Mouse (Mus musculus) kidney, postnatal 25 days (tissue): ENCODE measurements around the gene Nfatc3.
A peak's percentile ranks its signal among the peaks of the same experiment; 100 is the strongest.

Source experiments
- DNase-seq, 2 experiments: peaks; one replicate each; pipeline ENCODE4 v3.0.0; 2021; ENCODE audit warnings: mixed read lengths in 2 of 2

Nfatc3 gene

DNA sequence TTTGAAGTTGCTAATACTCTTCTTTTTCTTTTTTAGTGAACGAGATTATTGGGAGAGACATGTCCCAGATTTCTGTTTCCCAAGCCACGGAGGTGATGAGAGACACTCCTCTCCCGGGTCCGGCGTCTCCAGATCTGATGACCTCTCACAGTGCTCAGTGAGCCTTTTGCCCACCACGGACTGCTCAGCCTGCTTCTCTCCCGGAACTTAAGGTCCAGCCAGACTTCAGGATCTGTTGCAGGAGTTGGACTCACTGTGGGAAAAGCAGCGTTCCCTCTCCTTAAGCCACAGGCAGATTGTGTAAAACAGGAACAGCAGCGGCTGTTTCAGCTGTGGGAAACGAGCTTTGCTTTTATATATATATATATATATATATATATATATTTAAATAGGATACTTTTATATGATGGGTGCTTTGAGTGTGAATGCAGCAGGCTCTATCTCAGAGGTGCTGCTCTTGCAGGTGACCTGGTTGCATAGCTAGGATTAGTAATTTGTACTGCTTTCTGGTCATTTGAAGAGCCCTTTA, 69.3 kb downstream of the Nfatc3 start:
- DNase-seq, result peak; percentile 31 to 64

DNA sequence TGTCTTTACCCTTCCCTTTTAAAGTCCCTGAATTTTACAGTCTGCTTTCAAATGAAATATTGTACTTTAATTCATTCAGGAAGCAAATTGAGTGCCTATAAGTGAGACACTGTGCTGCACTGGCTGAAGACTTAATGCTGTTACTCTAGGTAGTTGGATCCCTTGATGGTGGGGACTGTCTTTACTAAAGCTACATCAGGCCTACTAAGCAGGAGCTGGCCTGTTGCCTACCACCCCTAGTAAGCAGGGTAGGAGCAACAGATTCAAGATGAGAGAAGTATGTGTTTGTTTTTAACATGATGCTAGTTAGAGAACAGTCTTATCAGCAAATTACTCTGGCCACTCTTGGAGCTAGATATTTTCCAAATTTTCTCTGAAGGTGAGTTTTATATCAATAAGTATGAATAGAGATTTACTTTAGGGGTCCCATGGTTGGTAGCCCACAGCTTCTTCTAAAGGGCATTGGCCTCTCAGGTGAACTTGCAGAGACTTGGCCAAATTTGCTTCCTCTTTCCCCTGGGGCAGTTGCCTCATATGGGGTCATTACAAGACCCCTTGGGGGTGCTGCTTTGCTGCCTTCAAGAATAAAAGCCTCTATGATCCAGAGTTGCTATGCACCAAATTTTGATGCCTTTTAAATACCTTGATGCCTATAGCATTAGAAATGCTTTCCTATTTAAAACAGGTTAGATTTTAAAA, 70.7 kb downstream of the Nfatc3 start:
- peak in 1 of 2 experiments; percentile 54 for DNase-seq

DNA sequence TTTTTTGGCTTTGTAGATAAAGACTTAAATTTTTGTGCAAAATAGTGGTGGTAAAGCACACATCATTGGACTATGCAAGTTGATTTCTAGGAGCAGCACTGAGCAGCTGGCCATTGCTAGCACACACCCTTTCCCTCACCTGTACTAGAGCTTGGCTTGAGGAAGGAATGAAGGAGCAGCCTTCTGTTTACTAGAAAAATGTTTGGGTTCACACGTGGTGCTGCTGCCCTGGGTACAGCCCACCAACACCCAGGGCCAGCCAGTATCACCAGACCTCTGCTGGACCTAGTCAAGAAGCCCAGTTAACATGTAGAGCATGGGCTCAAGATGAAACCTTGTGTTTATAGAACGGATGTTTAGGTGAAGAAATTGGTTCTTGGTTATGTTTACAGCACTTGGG, 71.4 kb downstream of the Nfatc3 start:
- peak in 1 of 2 experiments; percentile 48 for DNase-seq

DNA sequence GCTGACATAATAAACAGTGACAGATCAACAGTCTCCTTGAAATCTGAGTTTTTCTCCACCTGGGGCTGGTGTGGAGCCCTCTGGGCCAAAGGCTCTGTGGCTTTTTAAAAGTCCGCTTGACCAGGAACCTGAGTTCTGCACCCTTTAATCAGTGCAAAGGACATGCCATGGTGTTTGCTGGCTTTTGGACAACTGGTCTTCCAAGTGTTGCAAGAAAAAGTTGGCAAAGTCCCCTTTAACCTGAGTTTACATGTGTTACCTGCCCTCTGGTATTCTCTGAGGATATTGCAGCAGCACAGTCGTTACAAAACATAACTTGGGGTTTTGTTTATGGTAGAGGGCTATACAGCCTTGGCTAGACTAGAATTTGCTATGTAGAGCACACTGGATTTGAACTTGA, 71.9 kb downstream of the Nfatc3 start:
- peak in 1 of 2 experiments; percentile 34 for DNase-seq

DNA sequence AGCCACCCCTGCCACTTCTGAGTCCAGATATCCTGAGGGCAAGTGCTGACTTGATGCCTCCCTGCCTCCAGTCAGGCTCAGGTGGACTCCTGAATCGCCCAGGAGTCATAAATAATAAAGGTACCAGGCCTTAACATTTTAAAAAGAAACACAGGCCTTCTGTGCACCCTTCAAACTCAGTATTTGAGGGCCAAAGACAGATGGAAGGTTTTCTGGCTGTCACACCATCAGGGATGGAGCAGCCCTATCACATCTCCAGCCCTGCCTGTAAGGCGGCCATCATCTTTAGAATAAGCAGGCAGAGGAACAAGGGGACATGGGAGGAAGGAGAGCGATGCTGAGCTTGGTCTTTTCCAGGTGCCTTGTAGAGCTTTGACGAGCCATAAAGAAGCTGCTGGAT, 72.4 kb downstream of the Nfatc3 start:
- DNase-seq, result no peak

DNA sequence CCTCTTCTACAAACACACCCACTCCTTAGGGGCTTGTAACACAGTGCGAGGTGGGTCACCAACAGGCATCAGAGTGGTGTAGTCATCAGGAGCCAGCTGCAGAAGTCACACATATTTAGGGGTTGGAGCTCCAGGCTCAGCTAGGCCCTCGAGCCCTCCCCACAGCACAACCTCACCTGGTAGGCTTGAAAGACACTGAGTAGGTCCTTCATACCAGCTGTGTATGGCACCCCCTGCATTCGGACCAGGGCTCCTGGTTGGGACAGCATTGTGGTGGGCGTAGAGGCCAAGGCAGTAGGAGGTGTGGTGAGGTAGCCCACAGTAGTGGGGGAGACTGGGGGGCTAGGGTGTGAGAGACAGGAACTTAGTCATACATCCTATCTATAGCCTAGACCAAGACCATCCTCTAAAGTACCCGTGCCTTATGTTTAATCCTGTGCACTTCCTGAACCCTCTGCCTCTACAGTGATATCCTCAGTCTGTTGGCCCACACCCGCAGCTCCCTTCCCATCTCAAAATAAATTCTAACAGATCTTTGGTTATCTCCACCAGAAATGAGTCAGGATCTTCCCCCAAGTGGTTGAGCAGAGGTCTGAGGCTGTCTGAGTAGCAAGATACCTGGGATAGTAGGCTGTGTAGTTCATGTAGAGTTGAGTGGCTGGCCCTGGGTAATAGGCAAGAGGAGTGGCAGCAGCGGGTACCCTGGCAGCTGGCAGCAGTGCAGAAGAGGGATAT, 73.0 kb downstream of the Nfatc3 start:
- DNase-seq, result no peak

DNA sequence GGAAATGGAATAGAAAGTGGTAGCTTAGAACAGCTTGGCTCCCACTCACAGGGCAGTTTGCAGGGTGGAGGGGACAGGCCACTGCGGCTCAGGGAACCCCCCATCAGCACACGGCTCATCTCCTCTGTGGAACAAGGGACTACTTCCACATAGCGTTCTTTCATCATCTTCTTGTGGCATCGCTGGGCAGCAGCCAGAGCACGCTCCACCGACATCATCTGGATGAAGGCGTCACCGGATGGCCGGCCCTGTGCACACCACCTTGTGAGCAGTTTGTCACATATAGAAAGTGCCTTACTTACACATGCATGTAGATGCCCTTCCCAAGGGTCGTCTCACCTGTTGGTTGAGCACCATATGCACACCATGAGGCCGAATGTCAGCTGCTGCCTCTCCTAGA, 73.7 kb downstream of the Nfatc3 start:
- DNase-seq, result no peak

DNA sequence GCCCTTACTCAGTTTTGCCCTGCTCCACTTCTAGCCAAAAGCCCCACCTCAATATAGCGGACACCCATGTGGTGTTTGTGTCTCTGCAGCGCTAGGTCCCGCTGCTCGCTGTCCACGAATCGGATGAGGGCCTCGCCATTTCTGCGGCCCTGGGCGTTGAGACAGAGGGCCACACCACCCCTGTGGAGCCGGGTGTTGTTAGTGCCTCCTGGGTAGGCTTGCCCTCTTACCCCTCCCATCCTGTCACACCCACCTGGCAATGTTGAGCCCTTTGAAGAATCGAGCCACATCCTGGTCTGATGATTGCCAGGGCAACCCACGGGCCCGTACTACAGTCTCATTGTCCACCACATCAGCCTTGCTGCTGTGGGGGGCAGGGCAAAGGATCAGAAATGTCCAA, 74.9 kb downstream of the Nfatc3 start:
- DNase-seq, result peak in 1 of 2 experiments; percentile 48

DNA sequence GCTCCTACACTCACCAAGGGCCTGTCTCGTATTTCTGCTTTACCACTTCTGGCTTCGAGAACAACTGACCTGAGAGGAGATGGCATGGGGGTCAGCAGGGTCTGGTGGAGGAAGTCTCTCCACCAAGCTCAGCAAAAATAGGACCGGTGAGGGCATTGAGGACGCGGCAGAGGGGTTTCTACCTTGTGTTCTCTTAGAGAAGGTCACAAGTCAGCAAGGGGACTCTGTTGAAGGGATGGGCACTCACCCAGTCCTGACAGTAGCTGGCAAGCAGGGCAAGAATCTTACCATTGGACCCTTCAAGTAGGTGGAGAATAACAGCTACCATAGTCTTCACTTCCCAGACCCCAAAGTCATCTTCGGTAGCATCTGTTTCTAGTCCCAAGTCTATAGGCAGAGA, 75.3 kb downstream of the Nfatc3 start:
- peak in 1 of 2 experiments; percentile 45 for DNase-seq

DNA sequence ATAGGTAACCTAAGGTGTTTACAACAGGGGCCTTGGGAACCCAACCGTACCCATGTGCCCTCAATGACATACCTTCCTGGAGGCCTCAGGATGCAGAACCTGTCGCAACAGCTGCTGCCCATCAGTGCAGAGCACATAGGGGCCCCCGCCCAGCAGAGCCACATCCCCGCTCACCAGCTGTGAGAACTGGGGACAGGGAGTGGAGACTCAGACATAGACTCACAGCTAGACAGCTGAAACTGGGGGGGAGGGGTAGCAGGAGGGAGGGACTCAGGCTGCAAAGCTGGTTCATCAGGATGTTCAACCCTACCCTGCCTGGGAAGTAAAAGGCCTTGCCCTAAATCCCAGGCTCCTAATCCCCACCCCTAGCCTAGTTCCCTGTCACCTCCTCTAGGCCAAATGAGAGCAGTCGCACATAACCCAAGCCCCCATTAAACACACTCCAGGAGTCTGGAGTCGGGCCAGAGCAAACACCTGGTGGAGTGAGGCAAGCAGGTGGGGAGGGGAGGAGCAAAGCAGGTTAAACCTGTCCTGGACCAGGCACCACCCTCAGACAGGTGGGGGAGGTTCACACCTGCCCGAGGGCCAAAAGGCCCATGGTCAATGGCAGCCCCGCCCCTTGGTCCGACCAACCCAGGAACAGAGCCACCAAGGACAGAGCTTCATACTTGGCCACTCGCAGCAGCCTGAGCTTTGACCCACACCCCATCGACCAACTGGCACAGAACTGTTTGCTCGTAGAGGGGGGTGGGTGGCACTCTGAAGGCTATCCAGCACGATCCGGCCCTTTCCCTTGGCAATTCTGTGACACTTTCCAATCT, 76.3 kb downstream of the Nfatc3 start:
- DNase-seq, result peak; percentile 94 to 99

DNA sequence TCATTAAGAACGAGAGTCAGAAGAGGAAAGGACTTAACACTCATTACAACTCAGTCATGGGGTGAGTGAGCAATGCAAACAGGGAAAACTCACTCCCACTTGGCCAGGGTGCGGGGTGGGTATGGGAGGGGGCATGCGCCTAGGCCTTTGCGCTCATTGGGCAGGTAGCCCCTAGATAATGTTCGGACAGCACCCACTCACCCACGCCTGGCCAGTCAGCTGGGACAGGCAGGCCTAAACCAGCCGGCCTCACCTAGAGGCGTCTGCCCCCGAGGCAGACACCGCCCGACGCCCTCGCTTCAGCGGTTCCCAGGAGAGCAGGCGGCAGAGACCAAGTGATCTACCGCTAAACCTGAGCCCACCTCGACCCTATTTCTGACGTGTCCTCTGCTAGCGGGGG, 77.0 kb downstream of the Nfatc3 start:
- DNase-seq, result peak; percentile 46 to 87

DNA sequence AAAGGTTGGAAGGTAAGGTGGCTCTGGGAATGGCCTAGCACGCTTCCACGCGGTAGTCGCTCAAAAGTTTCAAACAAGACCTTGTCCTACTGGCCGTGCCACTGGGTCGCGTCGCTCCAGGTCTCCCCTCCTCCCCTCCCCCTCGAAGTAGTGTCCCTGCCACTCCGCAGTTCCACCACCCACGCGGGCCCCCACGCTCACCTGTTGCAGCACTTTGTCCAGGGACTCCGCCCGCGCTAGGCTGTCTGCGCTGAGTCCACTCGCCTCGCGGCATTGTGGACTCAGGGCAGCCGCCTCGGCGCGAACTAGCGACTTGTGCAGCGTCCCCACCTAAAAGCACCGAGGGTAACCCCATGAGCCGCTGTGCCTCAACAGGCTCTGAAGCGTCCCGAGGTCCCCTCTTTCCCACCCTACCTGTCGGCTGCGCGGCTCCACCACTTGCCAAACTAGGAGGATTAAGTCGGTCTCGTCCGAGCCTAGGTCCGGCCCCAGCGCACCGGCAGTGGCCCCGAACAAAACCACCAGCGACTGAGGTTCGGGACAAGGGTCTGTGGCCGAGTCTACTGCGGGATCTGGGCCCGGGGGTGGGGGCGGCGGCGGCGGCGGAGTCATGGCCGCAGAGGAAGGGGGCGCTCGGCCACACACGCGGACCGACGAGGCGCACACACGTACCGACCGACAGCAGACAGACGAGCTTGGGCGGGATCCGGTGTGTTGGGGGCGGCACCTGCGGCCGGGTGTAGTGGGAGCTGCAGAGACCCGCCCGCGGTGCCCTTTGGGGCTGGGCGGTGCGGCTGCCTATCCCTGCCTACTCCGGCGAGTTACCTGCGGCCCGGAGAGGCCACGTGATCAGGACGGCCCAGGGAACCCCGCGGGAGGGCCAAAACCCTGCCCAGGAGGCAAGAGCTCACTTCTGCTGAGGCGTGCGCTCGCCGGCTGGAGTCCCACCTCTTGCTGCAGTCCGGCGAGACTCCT, 77.8 kb downstream of the Nfatc3 start, which contains the start of gene Esrp2:
Gene Esrp2, minus strand, starts transcription at position 819 of the 975 bp plus-strand sequence.
- peak; percentile 89 to 98 for DNase-seq

DNA sequence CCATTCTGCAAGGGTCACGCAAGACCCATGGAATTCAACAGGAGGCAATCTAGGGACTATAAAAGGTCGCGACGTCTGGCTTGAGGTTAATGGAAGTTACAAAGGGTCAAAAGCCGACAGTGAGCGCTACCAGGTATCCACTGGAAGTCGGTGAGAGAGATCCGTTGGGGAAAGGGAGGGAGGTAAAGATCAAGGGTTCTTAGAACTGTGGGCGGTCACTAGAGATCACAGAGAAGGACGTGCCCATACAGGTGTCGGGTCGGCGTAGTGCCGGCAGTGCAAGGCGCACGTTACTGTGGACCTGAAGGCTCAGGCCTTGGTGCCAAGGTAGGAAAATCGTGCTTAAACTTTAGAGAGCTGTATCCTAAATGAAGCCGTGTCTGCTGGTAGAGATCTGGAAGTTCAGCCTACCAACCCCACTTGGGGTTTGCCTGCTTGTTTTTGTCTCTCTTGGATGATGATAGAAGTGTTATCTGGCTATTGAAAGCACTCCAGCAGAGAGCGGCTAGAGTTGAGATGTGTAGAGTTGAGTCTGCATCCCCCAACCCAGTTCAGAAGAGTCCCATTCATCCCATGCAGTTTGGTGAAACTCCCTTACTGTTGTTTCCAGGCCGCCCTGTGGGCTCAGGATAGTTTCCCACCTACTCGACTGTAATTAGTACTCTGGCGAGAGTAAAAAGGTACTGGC, 78.7 kb downstream of the Nfatc3 start:
- DNase-seq, result peak; percentile 27 to 70

DNA sequence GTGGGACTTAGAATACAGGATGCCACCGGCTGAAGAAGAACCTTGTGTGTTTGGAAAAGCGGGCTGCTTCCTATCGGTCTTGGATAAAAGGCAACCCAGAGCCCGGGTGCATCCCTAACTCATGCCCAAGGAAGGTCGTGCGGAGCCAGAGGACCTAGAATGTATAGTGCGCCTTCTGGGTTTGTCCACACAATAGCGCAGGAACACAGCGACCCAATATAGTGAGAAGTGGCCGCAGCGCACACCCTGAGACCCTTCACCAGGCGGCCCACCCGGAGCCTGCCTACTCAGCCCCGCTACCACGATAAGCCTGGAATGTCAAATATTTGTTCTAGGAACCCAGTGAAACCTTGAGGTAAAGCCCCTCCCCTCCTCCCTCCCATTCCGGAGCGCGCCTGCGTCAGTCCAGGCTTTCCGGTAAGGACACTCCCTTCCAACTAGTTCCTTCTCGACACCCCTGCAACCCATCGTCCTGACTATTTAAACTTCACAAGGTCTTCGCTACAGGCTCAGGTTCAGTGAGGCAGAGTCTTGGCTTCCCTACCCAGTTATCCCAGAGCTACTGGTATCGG, 79.4 kb downstream of the Nfatc3 start:
- DNase-seq, result peak; percentile 80 to 88

DNA sequence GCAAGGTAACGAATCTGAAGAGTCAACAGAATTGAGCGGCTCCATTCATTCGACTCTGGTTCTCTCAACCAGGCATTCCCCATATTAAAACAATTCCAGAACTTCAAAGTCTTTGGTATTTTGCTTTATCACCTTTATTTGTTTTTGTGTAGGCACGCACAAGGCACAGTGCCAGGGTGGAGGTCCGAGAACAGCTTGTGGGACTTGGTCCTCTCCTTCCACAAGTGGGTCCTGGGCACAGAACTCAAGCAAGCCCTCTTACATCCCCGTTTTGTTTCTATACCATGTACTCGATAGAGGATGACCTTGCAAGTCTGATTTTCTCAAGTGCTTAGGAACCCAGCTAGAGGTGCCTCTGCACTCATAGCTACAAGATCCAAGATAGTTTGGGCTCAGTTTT, 80.0 kb downstream of the Nfatc3 start:
- DNase-seq, result no peak

DNA sequence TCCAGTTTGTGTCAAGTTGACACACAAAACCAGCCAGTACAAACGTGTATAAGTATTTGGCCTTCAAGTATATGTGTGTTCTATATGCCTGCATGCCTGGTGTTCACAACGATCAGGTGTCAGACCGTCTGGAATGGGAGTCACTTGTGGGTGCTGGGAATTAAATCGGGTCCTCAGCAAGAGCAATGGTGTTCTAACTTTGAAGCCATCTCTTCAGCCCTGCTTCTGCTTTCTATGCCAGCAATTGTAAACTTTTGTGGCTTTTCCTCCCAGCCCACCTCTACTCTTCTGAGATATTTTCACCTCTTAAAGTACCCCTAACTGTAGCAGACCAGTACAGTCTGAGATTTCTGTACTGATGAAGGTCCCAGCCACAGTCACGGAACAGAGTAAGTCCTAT, 81.6 kb downstream of the Nfatc3 start:
- no peak for DNase-seq

DNA sequence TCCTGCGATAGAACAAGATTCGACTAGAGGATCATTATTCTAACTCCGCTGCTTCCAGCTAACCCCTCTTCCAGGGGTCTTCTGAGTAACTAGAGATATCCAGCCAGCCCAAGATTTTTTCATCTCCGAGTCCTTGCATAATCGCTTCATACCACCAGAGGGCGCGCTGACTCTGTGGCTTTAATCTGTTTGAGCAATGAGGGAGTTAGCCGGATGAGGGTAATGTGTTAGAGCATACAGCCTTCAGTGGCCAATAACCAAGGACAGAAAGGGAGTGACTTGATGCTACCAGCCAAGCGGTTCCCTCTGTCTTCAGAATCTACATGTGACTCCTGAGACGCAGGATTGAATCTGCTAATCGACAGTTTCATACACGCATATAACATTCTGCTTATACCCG, 82.1 kb downstream of the Nfatc3 start:
- peak; percentile 81 to 88 for DNase-seq

DNA sequence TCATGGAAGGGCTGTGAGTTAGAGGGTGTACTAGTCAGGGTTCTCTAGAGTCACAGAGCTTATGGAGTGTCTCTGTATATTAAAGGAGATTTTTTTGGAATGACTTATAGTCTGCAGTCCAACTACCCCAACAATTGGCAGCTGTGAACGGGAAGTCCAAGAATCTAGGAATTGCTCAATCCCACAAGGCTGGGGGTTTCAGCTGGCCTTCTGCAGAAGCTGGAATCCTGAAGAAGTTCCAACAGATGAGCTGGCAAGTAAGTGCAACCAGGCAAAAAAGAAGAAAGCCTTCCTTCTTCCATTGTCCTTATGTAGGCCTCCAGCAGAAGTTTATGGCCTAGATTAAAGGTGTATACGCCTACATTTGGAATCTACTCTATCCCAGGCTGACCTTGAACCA, 86.7 kb downstream of the Nfatc3 start:
- DNase-seq, result no peak

DNA sequence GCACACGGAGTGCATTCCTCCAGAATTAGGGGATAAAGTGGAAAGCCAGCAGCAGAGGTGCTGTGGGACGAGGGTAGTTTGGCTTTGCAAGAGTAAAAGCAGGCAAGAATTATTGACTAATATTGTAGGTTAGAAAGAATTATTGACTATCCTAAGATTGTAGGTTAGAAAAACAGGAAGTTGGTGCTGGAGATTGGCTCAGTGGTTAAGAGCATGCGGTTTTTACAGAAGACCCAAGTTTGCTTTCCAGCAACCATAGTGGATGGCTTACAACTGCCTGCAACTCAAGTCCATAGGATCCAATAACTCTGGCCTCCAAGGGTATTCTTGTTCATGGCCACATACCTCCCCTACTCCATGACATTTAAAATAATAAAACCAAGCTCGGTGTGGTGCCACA, 87.4 kb downstream of the Nfatc3 start:
- no peak for DNase-seq

DNA sequence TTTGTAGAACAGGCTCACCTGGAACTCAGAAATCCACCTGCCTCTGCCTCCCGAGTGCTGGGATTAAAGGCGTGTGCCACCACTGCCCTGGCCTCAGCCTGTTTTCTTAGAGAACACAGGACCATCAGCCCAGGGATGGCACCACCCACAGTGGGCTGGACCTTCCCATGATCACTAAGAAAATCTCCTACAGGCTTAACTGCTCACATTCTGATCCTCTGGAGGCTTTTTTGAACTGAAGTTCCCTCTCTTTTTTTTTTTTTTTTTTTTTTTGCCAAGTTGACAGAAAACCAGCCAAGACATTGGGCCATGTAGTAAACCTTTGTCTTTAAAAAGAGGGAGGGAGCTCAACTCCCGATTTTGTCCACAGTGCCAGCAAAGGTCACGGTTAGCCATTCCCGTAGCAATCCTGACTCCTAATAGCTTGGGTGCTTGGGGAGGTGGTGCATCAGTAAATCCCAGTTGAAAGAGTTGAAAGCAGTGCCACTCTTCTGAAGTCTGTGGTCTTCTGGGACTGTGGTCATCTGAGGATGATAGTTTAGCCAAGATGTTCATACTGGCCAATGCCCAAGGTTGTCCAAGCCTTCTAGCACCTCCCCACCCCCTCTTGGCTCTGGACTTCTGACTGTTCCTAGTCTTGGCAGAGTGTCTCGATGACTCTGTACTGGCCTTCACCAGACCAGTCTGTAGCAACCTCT, 89.4 kb downstream of the Nfatc3 start:
- DNase-seq, result peak in 1 of 2 experiments; percentile 34
